Mouse (Mus musculus): ENCODE measurements at regions not wholly inside any gene's neighbourhood (a gene's known extent, or its start where the extent isn't known, plus 50 kb on each side); places are given as distances from the start of the nearest gene placed in this dataset.

GRCm38 (mm10) chr8:115544067-115544466 lies 163.5 kb downstream of the Maf start:
- no peak for DNase-seq

DNA sequence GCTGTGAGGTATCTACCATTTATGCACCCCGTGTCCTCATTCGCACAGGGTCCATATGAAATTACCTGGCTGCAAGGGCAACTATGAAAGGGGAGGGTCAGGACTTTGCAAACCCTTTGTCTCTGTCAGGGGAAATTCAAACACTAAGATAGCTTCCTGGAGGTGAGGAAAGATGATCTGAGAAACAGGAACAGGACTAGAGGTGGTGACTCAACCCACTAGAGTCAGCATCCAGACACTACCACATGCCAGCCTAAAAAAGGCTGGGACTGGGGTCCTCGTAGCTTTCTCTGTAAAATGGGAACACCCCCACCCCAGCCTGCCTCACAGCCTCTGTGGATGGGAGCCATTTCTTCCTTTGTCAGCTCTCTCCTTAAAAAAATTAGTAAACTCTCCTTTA lies 164.7 kb downstream of the Maf start:
- DNase-seq, result no peak

DNA sequence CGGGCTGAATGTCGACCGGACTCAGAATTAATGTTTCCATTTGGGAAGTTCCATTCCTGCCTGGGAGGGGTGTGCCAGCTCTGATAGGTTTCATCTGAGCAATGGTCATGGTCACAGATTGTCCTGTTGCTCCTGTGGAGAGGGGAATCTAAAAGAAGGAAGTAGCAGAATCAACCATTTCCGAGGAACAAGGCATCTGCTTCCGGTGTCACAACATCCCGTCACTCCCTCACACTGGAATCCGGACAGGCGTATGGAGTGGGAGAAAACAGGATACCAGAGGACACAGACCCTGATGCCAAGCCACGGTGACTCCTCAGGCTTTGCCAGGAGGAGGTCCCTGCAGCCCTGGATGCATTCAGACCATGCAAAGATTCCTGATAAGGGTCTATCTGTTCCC lies 168.0 kb downstream of the Maf start:
- DNase-seq, result no peak

GRCm38 (mm10) chr8:115538236-115538635 lies 169.4 kb downstream of the Maf start:
- no peak for DNase-seq

DNA sequence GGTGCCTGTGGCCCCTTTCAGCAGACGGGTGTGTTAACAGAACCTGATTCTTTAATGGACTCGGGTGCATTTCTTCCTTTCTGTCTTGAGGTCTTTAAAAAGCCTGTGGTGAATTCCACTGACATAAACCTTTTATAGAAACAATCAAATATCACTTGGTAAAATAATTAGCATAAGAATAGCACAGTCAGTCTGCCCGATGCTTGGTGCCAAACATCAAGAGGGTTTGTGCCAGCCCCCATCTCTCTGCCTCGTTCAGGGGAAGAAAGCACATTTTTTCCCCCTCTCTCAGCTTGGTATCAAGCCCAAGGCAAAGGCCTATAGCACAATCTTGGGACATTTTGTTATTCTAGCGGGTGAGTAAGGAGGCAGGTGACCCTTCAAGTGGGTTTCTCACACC lies 169.8 kb downstream of the Maf start:
- no peak for DNase-seq

DNA sequence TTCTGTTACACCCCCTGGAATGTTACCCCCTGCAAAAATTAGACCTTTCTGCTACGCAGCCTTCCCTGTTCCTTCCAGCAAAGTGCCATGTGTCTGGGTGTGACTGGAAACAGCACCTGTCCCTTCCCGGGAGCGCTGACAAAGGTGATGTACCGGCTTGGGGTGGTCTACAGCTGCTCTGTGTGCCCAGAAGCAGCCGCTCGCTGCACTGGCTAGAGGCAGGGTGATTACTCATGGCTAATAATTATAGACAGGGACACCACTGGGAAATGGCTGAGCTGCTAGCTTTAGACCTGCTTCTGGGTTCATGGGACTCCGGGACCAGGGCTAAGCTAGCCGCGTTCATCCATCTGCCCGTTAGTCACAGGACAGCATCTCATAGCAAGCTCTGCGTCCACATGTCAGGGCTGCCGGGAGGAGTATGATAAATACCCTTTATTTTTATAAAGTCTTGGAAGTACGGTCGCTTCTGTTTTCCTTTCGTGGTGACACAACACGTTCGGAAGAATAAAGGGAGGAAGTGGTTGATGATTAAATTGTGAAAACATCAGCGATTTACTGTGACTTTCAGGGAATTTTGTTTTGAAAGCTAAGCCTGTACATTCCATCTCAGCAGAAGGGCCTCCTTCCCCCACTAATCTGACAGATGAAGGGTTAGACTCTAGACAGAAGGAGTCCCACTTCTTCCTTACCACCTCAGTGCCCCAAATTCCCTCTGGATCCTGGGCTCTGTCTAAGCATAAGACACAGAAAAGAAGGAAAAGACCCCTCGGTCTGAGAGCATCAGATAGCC lies 170.8 kb downstream of the Maf start:
- DNase-seq, result no peak

GRCm38 (mm10) chr8:115536001-115536400 lies 171.6 kb downstream of the Maf start:
- DNase-seq, result no peak

DNA sequence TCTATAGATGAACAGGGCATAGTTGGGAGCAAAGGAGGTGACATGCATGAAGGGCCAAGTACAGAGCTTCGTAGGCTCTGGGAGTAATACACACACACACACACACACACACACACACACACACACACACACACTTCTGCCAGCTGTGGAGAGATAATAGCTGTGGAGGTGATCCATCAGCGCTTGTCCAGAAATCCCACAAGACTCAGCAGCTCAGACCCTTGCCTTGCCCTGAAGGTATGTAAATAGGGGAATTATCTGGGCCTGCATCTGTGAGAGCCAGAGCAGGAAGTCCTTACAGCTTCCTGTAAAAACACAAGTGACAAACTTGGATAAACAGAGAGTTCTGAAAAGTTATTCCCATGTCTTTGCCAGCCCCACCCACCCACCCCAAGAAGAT lies 173.6 kb downstream of the Maf start:
- DNase-seq, result no peak

DNA sequence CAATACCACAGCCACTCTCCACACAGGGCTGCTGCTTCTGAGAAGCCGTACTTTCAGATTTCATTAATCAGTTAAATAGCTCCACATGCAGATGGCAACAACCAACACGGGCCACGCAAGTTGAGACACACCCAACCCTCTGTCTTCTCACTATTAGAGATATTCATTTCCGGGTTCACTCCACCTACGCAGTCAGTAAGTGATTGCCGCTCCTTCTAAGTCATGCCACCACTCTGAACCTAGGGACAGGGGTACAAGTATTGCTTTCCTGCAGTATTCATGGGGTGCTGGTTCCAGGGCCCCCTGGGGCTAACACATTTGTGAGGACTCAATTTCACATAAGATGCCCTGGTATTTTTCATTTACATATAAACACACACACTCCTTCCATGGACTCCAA lies 176.3 kb downstream of the Maf start:
- DNase-seq, result no peak

GRCm38 (mm10) chr8:115529568-115530342 lies 177.8 kb downstream of the Maf start:
- DNase-seq, result no peak

DNA sequence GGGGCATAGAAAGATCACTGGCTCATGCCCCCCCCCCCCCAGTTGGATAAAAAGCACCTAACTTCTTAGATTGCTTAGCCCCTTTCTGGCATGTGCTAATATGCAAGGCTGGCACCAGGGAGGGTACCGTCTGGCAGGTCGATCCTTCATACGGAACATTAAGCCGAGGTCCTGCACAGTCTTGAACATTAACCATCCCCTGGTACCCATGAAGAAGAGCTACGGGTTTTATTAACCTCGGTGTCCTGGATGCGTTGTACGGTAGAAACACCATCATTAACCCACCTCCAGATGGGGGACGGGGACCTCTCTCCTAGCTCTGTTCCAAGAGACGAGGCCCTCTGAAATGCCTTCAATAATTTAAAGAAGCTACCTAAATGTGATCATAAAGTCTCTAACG lies 178.7 kb downstream of the Maf start:
- no peak for DNase-seq

DNA sequence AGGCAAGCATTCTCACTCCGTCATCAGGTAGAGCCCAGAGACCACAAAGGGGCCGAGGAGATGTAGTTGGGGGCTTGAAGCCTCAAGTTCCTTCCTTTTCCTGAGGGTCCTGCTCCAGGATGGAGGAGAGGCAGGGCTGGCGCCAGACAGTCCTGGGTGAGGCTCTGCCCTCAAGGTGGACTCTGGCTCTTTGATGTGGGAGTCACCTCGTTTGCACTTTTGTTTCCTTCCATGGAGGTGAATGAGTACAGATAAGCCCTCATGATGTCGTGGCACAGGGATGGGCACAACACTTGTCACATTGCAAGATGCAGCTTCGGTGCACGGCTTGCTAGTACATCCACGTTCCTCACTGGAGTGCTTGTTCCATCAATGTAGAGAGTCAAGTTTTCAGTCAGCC lies 182.4 kb downstream of the Maf start:
- DNase-seq, result no peak

GRCm38 (mm10) chr8:115524713-115525112 lies 182.9 kb downstream of the Maf start:
- DNase-seq, result no peak

DNA sequence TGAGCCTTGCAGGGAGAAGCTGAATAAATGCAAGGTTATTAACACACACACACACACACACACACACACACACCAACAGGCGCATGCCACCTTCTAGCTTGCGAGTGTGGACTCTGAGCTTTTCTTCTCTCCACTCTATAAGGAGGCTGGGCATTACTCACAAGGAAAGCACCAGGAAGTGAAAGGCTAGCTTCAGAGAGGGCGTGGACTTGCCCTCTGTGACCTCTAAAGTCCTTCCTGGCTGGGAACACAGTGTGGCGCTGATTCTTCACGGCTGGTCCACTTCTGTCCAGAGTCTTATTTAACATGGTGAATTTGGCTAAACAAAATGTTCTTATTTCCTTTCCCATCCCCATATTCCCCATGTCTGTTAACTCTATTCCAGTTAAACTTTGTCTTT lies 185.1 kb downstream of the Maf start:
- DNase-seq, result no peak

DNA sequence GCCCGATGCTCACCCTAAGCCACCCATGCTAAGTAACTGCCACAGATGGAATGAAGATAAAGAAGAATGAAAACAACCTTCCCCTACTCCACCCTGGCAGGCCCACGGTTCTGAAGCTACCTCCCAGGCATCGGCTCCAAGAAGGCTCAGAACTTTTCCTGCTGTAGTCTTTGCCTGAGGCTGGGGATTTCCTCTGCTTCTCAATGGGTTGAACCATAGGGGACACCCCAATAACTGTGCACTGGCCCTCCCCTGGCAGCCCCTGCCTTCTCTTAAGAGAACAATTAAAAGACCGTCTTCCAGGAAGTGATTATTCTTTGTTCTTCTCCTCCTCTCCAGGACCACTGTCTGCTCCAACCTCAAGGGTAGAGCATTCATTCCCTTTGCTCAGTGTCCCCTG lies 191.9 kb downstream of the Maf start:
- no peak for DNase-seq

- DNase-seq, result peak; percentile 57 to 70
These were observed 193.1 kb downstream of the Maf start for GRCm38 (mm10) chr8:115514485-115514884.

GRCm38 (mm10) chr8:115507180-115507579 lies 200.4 kb downstream of the Maf start:
- DNase-seq, result no peak

DNA sequence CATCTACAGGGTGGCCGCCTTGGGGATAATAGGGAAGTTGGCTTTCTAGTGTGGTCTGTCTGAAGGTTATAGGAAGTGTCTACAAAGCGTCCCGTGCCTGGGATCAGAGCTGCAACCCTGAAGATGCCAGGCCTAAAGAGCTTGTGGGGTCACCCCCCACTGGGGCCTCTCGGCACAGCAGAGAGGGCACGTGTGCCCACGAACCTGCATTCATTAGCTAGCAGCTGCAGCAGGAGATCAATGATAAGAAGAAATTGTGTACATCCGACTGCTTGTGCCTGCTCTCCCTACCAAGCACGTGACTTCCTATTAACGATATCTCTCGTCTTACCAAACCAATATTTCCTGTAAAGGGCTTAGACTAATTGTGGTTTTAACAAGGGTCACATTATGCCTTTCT lies 200.9 kb downstream of the Maf start:
- peak in 1 of 2 experiments; percentile 19 for DNase-seq

- no peak for DNase-seq
These were observed 211.6 kb downstream of the Maf start for GRCm38 (mm10) chr8:115496016-115496415.

DNA sequence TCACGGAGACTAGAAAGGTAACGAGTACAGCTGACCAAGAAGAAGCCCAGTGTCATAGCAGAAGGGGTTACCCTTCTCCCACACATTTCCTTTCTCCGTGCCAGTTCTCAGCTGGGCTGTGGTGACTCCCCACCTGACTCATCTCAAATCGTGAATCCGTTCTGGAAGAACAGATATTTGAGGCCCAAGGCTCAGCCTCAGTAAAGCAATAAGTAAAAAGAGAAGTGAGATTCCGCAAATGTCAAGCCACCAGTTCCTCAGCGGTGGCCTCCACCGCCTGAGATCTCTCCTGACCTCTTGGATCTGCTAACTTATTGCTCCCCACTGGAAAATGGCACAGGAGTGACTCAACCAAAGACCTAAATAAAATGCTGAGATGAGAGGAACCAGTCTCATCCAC lies 213.2 kb downstream of the Maf start:
- DNase-seq, result no peak

DNA sequence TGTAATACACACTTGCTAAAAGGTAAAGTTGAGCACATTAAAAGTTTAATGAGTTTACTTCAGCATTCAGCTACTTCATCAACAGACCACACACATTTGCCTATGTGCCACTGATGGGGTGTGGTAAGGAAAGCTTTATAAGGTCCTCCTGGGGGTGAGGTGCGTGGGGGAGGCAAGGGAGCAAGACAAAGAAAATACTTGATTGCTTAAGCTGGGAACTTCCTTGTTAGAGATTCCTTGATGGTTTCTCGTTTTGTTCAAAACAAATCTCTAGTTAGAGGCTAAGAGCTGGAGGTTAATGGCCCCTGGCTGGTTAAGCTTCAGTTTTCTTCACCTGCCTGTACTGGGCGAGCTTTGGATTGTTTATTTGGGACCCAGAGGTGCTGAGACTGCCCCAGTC lies 220.7 kb downstream of the Maf start:
- no peak for DNase-seq

GRCm38 (mm10) chr8:115481136-115481535 lies 226.5 kb downstream of the Maf start:
- no peak for DNase-seq

- DNase-seq, result no peak
These were observed 229.1 kb downstream of the Maf start for GRCm38 (mm10) chr8:115478406-115479060.

DNA sequence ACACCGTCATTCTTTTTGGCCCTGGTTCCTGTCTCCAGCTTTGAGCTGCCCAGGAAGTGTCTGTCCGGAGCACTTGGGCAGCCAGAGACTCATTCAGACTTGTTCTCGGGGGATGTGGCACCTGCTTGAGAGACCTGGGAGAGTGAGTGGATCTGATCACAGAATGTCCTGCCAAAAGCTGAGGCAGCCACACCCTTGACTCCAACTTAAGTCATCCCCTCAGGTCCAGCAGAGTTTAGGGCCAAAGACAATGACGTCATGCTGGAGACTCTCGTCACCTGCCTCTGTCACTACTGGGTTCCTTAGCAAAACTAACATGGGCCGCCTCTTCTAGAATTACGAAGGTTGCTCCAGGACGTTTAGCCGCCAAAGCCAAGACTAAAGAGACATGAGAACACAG lies 231.5 kb downstream of the Maf start:
- DNase-seq, result no peak

All from thymus, adult 18-20 months (tissue).